Mouse (Mus musculus) MN1 (cell line): ENCODE results near the gene 9130409I23Rik.
"Not testable (repeated sequence)": the region's sequence is repeated elsewhere in the genome, so short reads cannot be mapped to it uniquely, and the experiment has no call there.

ENCODE experiments used
- DNase-seq: peaks from one replicate; pipeline ENCODE4 v3.0.0-alpha.2; 2016; ENCODE audit warnings: low spot score

The 9130409I23Rik gene

GRCm38 (mm10) chr1:181035015-181035778, 15.8 kb upstream of the 9130409I23Rik start:
- not testable (repeated sequence) for DNase-seq

- DNase-seq: no peak
Measured at GRCm38 (mm10) chr1:181037623-181038022, 13.4 kb upstream of the 9130409I23Rik start.

GRCm38 (mm10) chr1:181039652-181040051, 11.4 kb upstream of the 9130409I23Rik start:
- peak; percentile 58 for DNase-seq

GRCm38 (mm10) chr1:181047520-181047919, 3.5 kb upstream of the 9130409I23Rik start:
- no peak for DNase-seq

GRCm38 (mm10) chr1:181049328-181049842, 1.7 kb upstream of the 9130409I23Rik start:
- DNase-seq: peak; percentile 14

GRCm38 (mm10) chr1:181052898-181053297, 1.9 kb downstream of the 9130409I23Rik start:
- DNase-seq: no peak

GRCm38 (mm10) chr1:181061784-181062485, 10.9 kb downstream of the 9130409I23Rik start:
- DNase-seq: peak; percentile 70

GRCm38 (mm10) chr1:181063991-181064390, 13.0 kb downstream of the 9130409I23Rik start:
- no peak for DNase-seq

- DNase-seq: no peak
Measured at GRCm38 (mm10) chr1:181064648-181065047, 13.6 kb downstream of the 9130409I23Rik start.

GRCm38 (mm10) chr1:181068344-181068743, 17.3 kb downstream of the 9130409I23Rik start:
- DNase-seq: no peak

GRCm38 (mm10) chr1:181069671-181070070, 18.6 kb downstream of the 9130409I23Rik start:
- DNase-seq: no peak

GRCm38 (mm10) chr1:181073075-181073474, 22.0 kb downstream of the 9130409I23Rik start:
- DNase-seq: no peak

- no peak for DNase-seq
Measured at GRCm38 (mm10) chr1:181084021-181084420, 33.0 kb downstream of the 9130409I23Rik start.

- DNase-seq: no peak
Measured at GRCm38 (mm10) chr1:181090048-181090447, 39.0 kb downstream of the 9130409I23Rik start.
